Mouse (Mus musculus) CH12.LX (cell line): ENCODE measurements around the gene Spty2d1. TPM values are rescaled to one million over a fixed set of nuclear protein-coding genes. Genes with fewer than 3 reads are reported as not detected.

Experiments used
- DNase-seq: peaks from one replicate; pipeline ENCODE4 v3.0.0-alpha.2; 2013; ENCODE audit errors: extremely low read depth
- H3K27ac ChIP-seq: 2 replicates; pipeline ENCODE4 v1.5.1; 2012; ENCODE audit warnings: low read depth, mild to moderate bottlenecking, control low read depth, moderate library complexity; ENCODE audit not compliant: insufficient read depth
- H3K27me3 ChIP-seq: replicated peaks from 2 replicates; pipeline ENCODE3; 2012; ENCODE audit warnings: inconsistent platforms
- H3K36me3 ChIP-seq, 2 experiments: replicated peaks in 1 of 2; 2 replicates each; pipeline versions ENCODE3 to v1.6.1; 2012; ENCODE audit warnings: inconsistent platforms in 1 of 2, low read length in 1 of 2, mild to moderate bottlenecking in 1 of 2, mixed read lengths in 1 of 2, moderate library complexity in 1 of 2; ENCODE audit not compliant: control insufficient read depth in 1 of 2, insufficient read depth in 1 of 2
- H3K4me1 ChIP-seq, 2 experiments: 2 replicates each; pipeline ENCODE4 v1.6.1; 2012; ENCODE audit warnings: inconsistent platforms in 1 of 2, moderate library complexity in 1 of 2; ENCODE audit not compliant: insufficient read depth in 2 of 2, control insufficient read depth in 1 of 2
- H3K4me2 ChIP-seq: 2 replicates; pipeline ENCODE4 v1.6.1; 2012; ENCODE audit warnings: low read depth, mild to moderate bottlenecking, control low read depth; ENCODE audit not compliant: poor library complexity, insufficient read depth, severe bottlenecking
- H3K4me3 ChIP-seq, 3 experiments: fragments of 150-350 bp in 1 of 3; sonication (generic) in 1 of 3; replicated peaks in 1 of 3; 2 replicates each; pipeline versions ENCODE3 to v1.5.1; 2011 to 2012; ENCODE audit warnings: low read depth in 2 of 3, low read length in 2 of 3, mild to moderate bottlenecking in 2 of 3, moderate library complexity in 2 of 3, control low read depth in 1 of 3, improper control_type of control experiment in 1 of 3, inconsistent platforms in 1 of 3, mixed read lengths in 1 of 3; ENCODE audit not compliant: poor library complexity in 1 of 3
- H3K79me2 ChIP-seq: replicated peaks from 2 replicates; pipeline ENCODE4 v1.6.1; 2012; ENCODE audit warnings: mild to moderate bottlenecking, moderate library complexity; ENCODE audit not compliant: control insufficient read depth, poor library complexity, insufficient read depth, severe bottlenecking; ENCODE audit errors: extremely low read depth
- H3K9ac ChIP-seq: 2 replicates; pipeline ENCODE4 v1.6.1; 2012; ENCODE audit warnings: low read depth, mild to moderate bottlenecking, control low read depth, moderate library complexity; ENCODE audit not compliant: insufficient read depth
- H3K9me3 ChIP-seq: replicated peaks from 2 replicates; pipeline ENCODE3; 2012; ENCODE audit warnings: low read length, inconsistent platforms, mixed read lengths
- BHLHE40 ChIP-seq: IDR thresholded peaks from 2 replicates; pipeline ENCODE4 v1.6.1; 2011; ENCODE audit warnings: mild to moderate bottlenecking, low read depth, low read length, improper control_type of control experiment
- CHD2 ChIP-seq: IDR thresholded peaks from 2 replicates; pipeline ENCODE4 v1.6.1; 2011; ENCODE audit warnings: low read length, improper control_type of control experiment
- CTCF ChIP-seq, 2 experiments: IDR thresholded peaks in 1 of 2; conservative IDR thresholded peaks in 1 of 2; 2 replicates each; pipeline ENCODE4 v1.5.1; 2011 to 2012; ENCODE audit warnings: low read depth in 2 of 2, low read length in 2 of 2, improper control_type of control experiment in 1 of 2, inconsistent platforms in 1 of 2, mild to moderate bottlenecking in 1 of 2, moderate library complexity in 1 of 2
- E2F4 ChIP-seq: IDR thresholded peaks from 2 replicates; pipeline ENCODE4 v1.6.1; 2011; ENCODE audit warnings: low read depth, low read length, improper control_type of control experiment; ENCODE audit not compliant: insufficient replicate concordance
- ETS1 ChIP-seq: conservative IDR thresholded peaks from 2 replicates; pipeline ENCODE4 v1.6.1; 2012; ENCODE audit warnings: low read depth, mild to moderate bottlenecking, inconsistent platforms, low read length, improper control_type of control experiment, moderate library complexity
- GABPA ChIP-seq: IDR thresholded peaks from 2 replicates; pipeline ENCODE4 v1.6.1; 2012; ENCODE audit warnings: low read depth, low read length, improper control_type of control experiment, inconsistent platforms; ENCODE audit not compliant: insufficient replicate concordance
- JUN ChIP-seq: IDR thresholded peaks from 2 replicates; pipeline ENCODE4 v1.6.1; 2011; ENCODE audit warnings: low read depth, mild to moderate bottlenecking, low read length, improper control_type of control experiment, moderate library complexity; ENCODE audit not compliant: insufficient read depth
- KAT2A ChIP-seq: IDR thresholded peaks from 2 replicates; pipeline ENCODE4 v1.6.1; 2012; ENCODE audit warnings: low read length, improper control_type of control experiment, inconsistent platforms; ENCODE audit not compliant: insufficient replicate concordance
- MAFK ChIP-seq: IDR thresholded peaks from 2 replicates; pipeline ENCODE4 v1.6.1; 2011; ENCODE audit warnings: low read length, improper control_type of control experiment; ENCODE audit not compliant: insufficient replicate concordance
- MAX ChIP-seq: IDR thresholded peaks from 2 replicates; pipeline ENCODE4 v1.6.1; 2011; ENCODE audit warnings: low read length, improper control_type of control experiment
- MAZ ChIP-seq: IDR thresholded peaks from 2 replicates; pipeline ENCODE4 v1.6.1; 2012; ENCODE audit warnings: low read depth, mild to moderate bottlenecking, inconsistent platforms, low read length, improper control_type of control experiment, moderate library complexity
- MYC ChIP-seq: IDR thresholded peaks from 2 replicates; pipeline ENCODE4 v1.6.1; 2011; ENCODE audit warnings: low read depth, mild to moderate bottlenecking, improper control_type of control experiment, low read length
- NELFE ChIP-seq: IDR thresholded peaks from 2 replicates; pipeline ENCODE4 v1.6.1; 2011; ENCODE audit warnings: low read depth, low read length, improper control_type of control experiment
- POLR2A ChIP-seq: IDR thresholded peaks from 2 replicates; pipeline ENCODE4 v1.6.1; 2011; ENCODE audit warnings: low read depth, mild to moderate bottlenecking, improper control_type of control experiment, low read length
- RAD21 ChIP-seq: IDR thresholded peaks from 2 replicates; pipeline ENCODE4 v1.6.1; 2011; ENCODE audit warnings: low read depth, mild to moderate bottlenecking, low read length, improper control_type of control experiment, moderate library complexity
- SMC3 ChIP-seq: IDR thresholded peaks from 2 replicates; pipeline ENCODE4 v1.6.1; 2011; ENCODE audit warnings: low read depth, low read length, improper control_type of control experiment
- TCF12 ChIP-seq: IDR thresholded peaks from 2 replicates; pipeline ENCODE4 v1.6.1; 2014; ENCODE audit warnings: low read depth, mild to moderate bottlenecking, inconsistent platforms, low read length, improper control_type of control experiment
- UBTF ChIP-seq: IDR thresholded peaks from 2 replicates; pipeline ENCODE4 v1.6.1; 2012; ENCODE audit warnings: low read depth, mild to moderate bottlenecking, inconsistent platforms, low read length, improper control_type of control experiment, moderate library complexity
- ZMIZ1 ChIP-seq: IDR thresholded peaks from 2 replicates; pipeline ENCODE4 v1.6.1; 2012; ENCODE audit warnings: low read depth, mild to moderate bottlenecking, inconsistent platforms, low read length, improper control_type of control experiment
- dilution Hi-C: fragments of 300-500 bp; cut with MboI; formaldehyde crosslinking; loops from 2 replicates; pipeline ENCODE4 v1.14.3; 2020; ENCODE audit warnings: low sequenced_read_pairs; ENCODE audit not compliant: extremely low pct_unique_long_range_greater_than_20kb, extremely low pct_ligation_motif_present
- in situ Hi-C: fragments of 300-500 bp; cut with MboI; formaldehyde crosslinking; loops from 3 replicates; pipeline ENCODE4 v1.14.3; 2019; ENCODE audit warnings: low sequenced_read_pairs, low pct_ligation_motif_present, low pct_unique_long_range_greater_than_20kb, mixed read lengths
- polyA plus RNA-seq: library from polyadenylated mRNA; unstranded; fragments of >175 nt; gene quantifications from 2 replicates; pipeline ENCODE4 v1.2.1, GENCODE M21; 2012; ENCODE audit warnings: low read depth; ENCODE audit not compliant: insufficient read length
- total RNA-seq, 2 experiments: library from RNA; depleted of rRNA; stranded (reverse); fragments of 300-350 nt in 1 of 2; fragments of >200 nt in 1 of 2; gene quantifications; 2 replicates each; pipeline ENCODE4 v1.2.3; 2012 to 2014

Spty2d1 gene
- total and polyA plus RNA-seq, 3 experiments: 10.5 to 32.6 (median 22.9) TPM

- TF ChIP-seq E2F4 (no peak), JUN (peak; percentile 94)
These were observed 6.6 kb upstream of the Spty2d1 start (continued) for GRCm38 (mm10) chr7:47014564-47015389.

GRCm38 (mm10) chr7:47013131-47013767 lies 5.0 kb upstream of the Spty2d1 start:
- Histone ChIP-seq H3K9me3 (no peaks in the 10 kb centered on the region), H3K4me1 (peaks cover 6 to 43% of the 10 kb centered on the region in 2 experiments), H3K27me3 (no peaks in the 10 kb centered on the region), H3K4me3 (peak overlapping the region in 2 of 3 experiments; percentile 0 to 19), H3K4me2 (peak overlapping the region; percentile 39), H3K9ac (0 out of 2 replicates have a peak overlapping the region, but pooled peaks have one; percentile 0), H3K36me3 (no peaks in the 10 kb centered on the region), H3K79me2 (no peaks in the 10 kb centered on the region), H3K27ac (peak overlapping the region; percentile 12)
- dilution Hi-C loops (no loop called here), in situ Hi-C loops (no loop called here)
- TF ChIP-seq MAX: 0 out of 2 replicates have a peak, but pooled peaks have one; percentile 38
- no peak for TF ChIP-seq ZMIZ1
- TF ChIP-seq BHLHE40: peak; percentile 55
- no peak for TF ChIP-seq UBTF
- no peak for TF ChIP-seq KAT2A
- no peak for TF ChIP-seq CHD2
- TF ChIP-seq ETS1: 0 out of 2 replicates have a peak, but pooled peaks have one; percentile 16
- TF ChIP-seq MAZ: peak; percentile 52; the same call in 1 of the 2 replicates
- peak; percentile 61 for TF ChIP-seq TCF12
- TF ChIP-seq MAFK: 0 out of 2 replicates have a peak, but pooled peaks have one; percentile 59
- TF ChIP-seq POLR2A: no peak
- 0 out of 2 replicates have a peak, but pooled peaks have one; percentile 19 for TF ChIP-seq NELFE
- peak; percentile 41; the same call in 1 of the 2 replicates for TF ChIP-seq MYC
- peak; percentile 57 for DNase-seq

GRCm38 (mm10) chr7:47007818-47008167 lies 418 bp downstream of the Spty2d1 start:
- Histone ChIP-seq H3K36me3 (peaks cover 0 to 15% of the 10 kb centered on the region in 2 experiments), H3K9ac (peak overlapping the region; percentile 71), H3K4me3 (peak overlapping the region; percentile 62 to 83 (median 76)), H3K4me2 (peak overlapping the region; percentile 93; the same call in 1 of the 2 replicates), H3K79me2 (peaks cover 40% of the 10 kb centered on the region), H3K4me1 (peaks cover 2 to 37% of the 10 kb centered on the region in 2 experiments; a peak in 3 of 4 replicates), H3K27me3 (no peaks in the 10 kb centered on the region), H3K27ac (peak overlapping the region; percentile 52), H3K9me3 (no peaks in the 10 kb centered on the region)
- no peak for DNase-seq
- no peak for TF ChIP-seq GABPA
- peak; percentile 68; the same call in 1 of the 2 replicates for TF ChIP-seq UBTF
- peak; percentile 43 for TF ChIP-seq RAD21
- peak; percentile 32 for TF ChIP-seq SMC3
- TF ChIP-seq CTCF (conservative IDR thresholded peaks at IDR 0.05 in 1 of 2, IDR thresholded peaks at IDR 0.05 in 1 of 2; ENCODE audit: low read depth in 2 of 2, low read length in 2 of 2): peak in 1 of 2 experiments; percentile 57; a peak in 2 of 4 replicates
- no peak for TF ChIP-seq NELFE
- no peak for TF ChIP-seq MYC
- dilution Hi-C loops: no loop called here
- in situ Hi-C loops: loop anchor here (5.0 kb wide), 1 partner anchor 45 kb away; no protein-coding TSS in a partner anchor
